Mouse (Mus musculus): ENCODE measurements around the gene Ccdc9. TPM values are rescaled to one million over a fixed set of nuclear protein-coding genes. Genes with fewer than 3 reads are reported as not detected.
"Not testable (repeated sequence)": the region's sequence is repeated elsewhere in the genome, so short reads cannot be mapped to it uniquely, and the experiment has no call there.

Gene Ccdc9
- total and polyA plus RNA-seq, 2 experiments from 2014 or later, result 13.6 to 31.5 TPM

DNA sequence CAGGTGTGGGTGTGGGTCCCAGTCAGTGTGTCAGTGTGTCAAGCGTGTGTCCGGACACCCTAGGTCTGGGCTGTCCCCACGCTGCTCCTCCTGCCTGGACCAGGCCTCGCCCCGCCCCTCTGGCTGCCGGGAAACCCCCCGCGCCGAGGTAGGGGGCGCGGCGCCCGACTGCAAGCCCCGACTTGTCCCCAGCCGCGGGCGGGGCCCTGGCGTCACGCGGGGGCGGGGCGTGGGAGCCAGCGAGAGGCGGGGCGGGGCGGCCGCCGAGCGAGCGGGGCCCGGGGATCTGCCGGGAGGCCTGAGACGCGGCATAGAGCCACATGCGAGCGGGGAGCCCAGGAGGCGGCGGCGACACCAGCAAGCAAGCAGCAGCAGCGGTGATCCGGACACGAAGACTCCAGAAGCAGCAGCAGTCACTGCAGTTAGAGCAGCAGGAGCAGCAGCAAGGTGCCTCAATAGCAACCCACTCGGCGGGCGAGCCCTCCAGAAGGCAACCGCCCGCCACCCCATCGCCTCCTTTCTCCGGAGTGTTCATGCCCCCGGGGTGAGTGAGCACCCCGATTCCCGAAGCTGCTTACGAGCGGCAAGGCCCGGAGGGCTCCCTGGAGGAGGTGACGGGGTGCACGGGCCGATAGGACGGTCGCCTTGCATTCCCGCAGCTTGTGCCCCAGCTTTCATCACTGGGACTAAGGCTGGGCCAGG lies 22.9 kb upstream of the Ccdc9 start:
- 1% methylated on average over 55 of the region's 61 CpGs for WGBS
- TF ChIP-seq CTCF (IDR thresholded peaks at IDR 0.05), result no peak
- peaks cover 13% of the 10 kb centered on the region for H3K4me1 ChIP-seq (ENCODE audit: insufficient read depth, low read length)

DNA sequence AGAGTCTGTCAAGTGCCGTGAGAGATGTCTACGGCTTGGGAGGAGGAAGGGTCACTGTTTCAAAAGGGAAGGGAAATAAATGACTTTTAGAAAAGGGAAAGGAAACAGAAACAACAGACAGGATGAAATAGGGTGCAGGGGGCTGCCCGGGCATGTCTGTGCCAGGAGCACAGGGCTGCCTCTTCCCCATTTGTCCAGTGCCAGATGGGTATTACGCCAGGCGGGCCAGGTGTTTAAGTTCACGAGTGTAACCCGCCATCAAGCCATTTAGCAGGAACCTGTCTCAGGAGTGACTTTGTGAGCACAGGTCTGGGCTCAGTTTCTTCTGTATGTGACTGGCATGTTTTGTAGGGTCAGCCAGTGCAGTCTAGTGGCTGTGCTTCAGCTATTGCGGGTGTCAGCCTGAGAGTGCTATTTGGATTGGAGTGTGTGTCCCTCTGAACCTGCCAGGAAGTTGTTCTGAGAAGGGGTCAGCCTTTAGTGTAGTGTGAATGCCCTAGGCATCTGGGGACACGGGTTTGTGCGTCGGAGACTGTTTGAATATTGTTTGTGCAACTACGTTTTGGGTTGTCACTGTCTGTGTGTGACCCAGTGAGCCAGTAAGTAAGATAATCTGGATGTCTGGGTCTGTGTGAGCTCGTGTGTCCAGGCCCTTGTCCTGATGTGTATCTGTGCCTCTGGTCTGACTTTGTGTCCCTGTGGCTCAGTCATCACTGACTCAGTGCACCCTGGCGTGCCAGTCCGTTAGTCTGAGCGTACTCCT lies 22.1 kb upstream of the Ccdc9 start:
- ATAC-seq (ENCODE audit: low FRiP score) (no peak), DNase-seq (ENCODE audit: low spot score) (no peak)
- H3K4me1 ChIP-seq (ENCODE audit: insufficient read depth, low read length), result peaks cover 13% of the 10 kb centered on the region
- peak overlapping the region; percentile 81 for H3K4me3 ChIP-seq (ENCODE audit: low read depth, low read length)
- WGBS, result 44% methylated on average over 16 of the region's 16 CpGs
- H3K4me2 ChIP-seq (ENCODE audit: low read depth, low read length, poor library complexity, severe bottlenecking), result peak overlapping the region; percentile 97
- no peaks in the 10 kb centered on the region for H3K9me3 ChIP-seq (ENCODE audit: low read length)
- no peaks in the 10 kb centered on the region for H3K36me3 ChIP-seq (ENCODE audit: insufficient read depth, low read length)
- H3K27ac ChIP-seq (ENCODE audit: low read depth, low read length), result 0 out of 2 replicates have a peak overlapping the region, but pooled peaks have one; percentile 32
- TF ChIP-seq CTCF (IDR thresholded peaks at IDR 0.05), result no peak
- H3K9ac ChIP-seq (replicated peaks; ENCODE audit: low read length, poor library complexity, severe bottlenecking), result peak overlapping the region; percentile 66
- no peaks in the 10 kb centered on the region for H3K27me3 ChIP-seq (ENCODE audit: insufficient read depth, low read length)

More for the DNA sequence above, 22.9 kb upstream of the Ccdc9 start:
- H3K9ac ChIP-seq (replicated peaks; ENCODE audit: low read length, poor library complexity, severe bottlenecking), result peak overlapping the region; percentile 66
- H3K9me3 ChIP-seq (ENCODE audit: low read length), result no peaks in the 10 kb centered on the region
- peak overlapping the region; percentile 81 for H3K4me3 ChIP-seq (ENCODE audit: low read depth, low read length)
- no peaks in the 10 kb centered on the region for H3K27me3 ChIP-seq (ENCODE audit: insufficient read depth, low read length)
- H3K27ac ChIP-seq (ENCODE audit: low read depth, low read length), result 0 out of 2 replicates have a peak overlapping the region, but pooled peaks have one; percentile 32
- H3K36me3 ChIP-seq (ENCODE audit: insufficient read depth, low read length), result no peaks in the 10 kb centered on the region
- H3K4me2 ChIP-seq (ENCODE audit: low read depth, low read length, poor library complexity, severe bottlenecking), result peak overlapping the region; percentile 97
- DNase-seq (ENCODE audit: low spot score) (peak; percentile 79), ATAC-seq (ENCODE audit: low FRiP score) (peak; percentile 14; the same call in 1 of the 2 replicates)

DNA sequence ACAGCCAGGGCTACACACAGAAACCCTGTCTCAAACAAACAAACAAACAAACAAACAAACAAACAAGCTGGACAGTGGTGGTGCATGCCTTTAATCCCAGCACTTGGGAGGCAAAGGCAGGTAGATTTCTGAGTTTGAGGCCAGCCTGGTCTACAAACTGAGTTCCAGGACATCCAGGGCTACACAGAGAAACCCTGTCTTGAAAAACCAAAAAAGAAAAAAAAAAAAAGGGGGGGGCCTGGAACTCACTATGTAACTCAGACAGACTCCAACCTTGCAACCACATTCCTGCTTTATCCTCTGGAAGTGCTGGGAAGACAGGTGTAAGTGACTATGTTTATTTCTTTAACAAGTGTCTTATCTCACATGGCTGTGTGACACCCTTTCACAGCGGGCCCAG lies 21.5 kb upstream of the Ccdc9 start, which contains the start of gene Bbc3:
Gene Bbc3, plus strand, starts transcription at position 301 of the 400 bp plus-strand sequence.
- ATAC-seq (ENCODE audit: low FRiP score); H3K27me3 ChIP-seq (ENCODE audit: insufficient read depth, low read length); DNase-seq (ENCODE audit: low spot score); H3K36me3 ChIP-seq (ENCODE audit: insufficient read depth, low read length); H3K4me1 ChIP-seq (ENCODE audit: insufficient read depth, low read length); H3K9me3 ChIP-seq (ENCODE audit: low read length): not testable (repeated sequence)
- peak within 1 kb of the TSS; percentile 66 for H3K9ac ChIP-seq (replicated peaks; ENCODE audit: low read length, poor library complexity, severe bottlenecking)
- H3K4me2 ChIP-seq (ENCODE audit: low read depth, low read length, poor library complexity, severe bottlenecking), result peak within 1 kb of the TSS; percentile 97
- WGBS, result 77% methylated on average over 1 of the region's 1 CpGs
- H3K4me3 ChIP-seq (ENCODE audit: low read depth, low read length), result peak within 1 kb of the TSS; percentile 81
- 0 out of 2 replicates have a peak within 1 kb of the TSS, but pooled peaks have one; percentile 32 for H3K27ac ChIP-seq (ENCODE audit: low read depth, low read length)

- not testable (repeated sequence) for H3K9me3 ChIP-seq (ENCODE audit: low read length); ATAC-seq (ENCODE audit: low FRiP score); H3K4me3 ChIP-seq (ENCODE audit: low read depth, low read length); DNase-seq (ENCODE audit: low spot score); H3K4me2 ChIP-seq (ENCODE audit: low read depth, low read length, poor library complexity, severe bottlenecking); H3K9ac ChIP-seq (replicated peaks; ENCODE audit: low read length, poor library complexity, severe bottlenecking); H3K4me1 ChIP-seq (ENCODE audit: insufficient read depth, low read length); H3K27me3 ChIP-seq (ENCODE audit: insufficient read depth, low read length); H3K27ac ChIP-seq (ENCODE audit: low read depth, low read length); H3K36me3 ChIP-seq (ENCODE audit: insufficient read depth, low read length)
- 82% methylated on average over 6 of the region's 6 CpGs for WGBS
Observed at GRCm38 (mm10) chr7:16307141-16307540, 20.5 kb upstream of the Ccdc9 start.

- Histone ChIP-seq H3K9ac (replicated peaks; ENCODE audit: low read length, poor library complexity, severe bottlenecking) (peak overlapping the region; percentile 15), H3K4me3 (ENCODE audit: low read depth, low read length) (peak overlapping the region; percentile 42), H3K4me1 (ENCODE audit: insufficient read depth, low read length) (peaks cover 4% of the 10 kb centered on the region; the same call in 1 of the 2 replicates), H3K27ac (ENCODE audit: low read depth, low read length) (peak overlapping the region; percentile 67), H3K9me3 (ENCODE audit: low read length) (no peaks in the 10 kb centered on the region), H3K27me3 (ENCODE audit: insufficient read depth, low read length) (no peaks in the 10 kb centered on the region), H3K4me2 (ENCODE audit: low read depth, low read length, poor library complexity, severe bottlenecking) (peak overlapping the region; percentile 78), H3K36me3 (ENCODE audit: insufficient read depth, low read length) (no peaks in the 10 kb centered on the region)
- ATAC-seq (ENCODE audit: low FRiP score) (peak; percentile 94), DNase-seq (ENCODE audit: low spot score) (peak; percentile 97)
- 0% methylated on average over 52 of the region's 52 CpGs for WGBS
- no peak; the same call in 1 of the 2 replicates for TF ChIP-seq CTCF (IDR thresholded peaks at IDR 0.05)
Observed at GRCm38 (mm10) chr7:16299419-16300035, 12.9 kb upstream of the Ccdc9 start.

All from midbrain, postnatal 0 days (tissue).